Mouse (Mus musculus) myocyte (in vitro differentiated cells): ENCODE measurements around the gene Mpzl2. TPM values are rescaled to one million over a fixed set of nuclear protein-coding genes. Genes with fewer than 3 reads are reported as not detected.

Experiments
- H3K27me3 ChIP-seq: one replicate; pipeline ENCODE4 v1.6.1; 2011; ENCODE audit not compliant: control insufficient read depth, insufficient read depth, insufficient read length
- H3K36me3 ChIP-seq: one replicate; pipeline ENCODE4 v1.6.1; 2011; ENCODE audit not compliant: control insufficient read depth, insufficient read depth
- H3K4me2 ChIP-seq: one replicate; pipeline ENCODE4 v1.6.1; 2011; ENCODE audit warnings: low read depth, control low read depth
- H3K4me3 ChIP-seq: one replicate; pipeline ENCODE4 v1.5.1; 2011; ENCODE audit warnings: mild to moderate bottlenecking, control low read depth, moderate library complexity
- H3K79me2 ChIP-seq: one replicate; pipeline ENCODE4 v1.6.1; 2011; ENCODE audit not compliant: control insufficient read depth, insufficient read depth
- H3ac ChIP-seq: one replicate; pipeline ENCODE4 v1.6.1; 2011; ENCODE audit not compliant: control insufficient read depth, insufficient read length
- CEBPB ChIP-seq: IDR thresholded peaks from 2 replicates; pipeline ENCODE4 v1.6.1; 2011; ENCODE audit warnings: mild to moderate bottlenecking, moderate library complexity; ENCODE audit not compliant: poor library complexity, insufficient read depth, severe bottlenecking
- E2F4 ChIP-seq: IDR thresholded peaks from one replicate; pipeline ENCODE4 v1.6.1; 2011; ENCODE audit warnings: mild to moderate bottlenecking, control low read depth, moderate library complexity; ENCODE audit not compliant: insufficient read depth
- MAX ChIP-seq: IDR thresholded peaks from one replicate; pipeline ENCODE4 v1.6.1; 2011; ENCODE audit warnings: low read depth, mild to moderate bottlenecking, control low read depth
- MYOD1 ChIP-seq, 3 experiments: IDR thresholded peaks; one replicate each; pipeline ENCODE4 v1.6.1; 2011; ENCODE audit warnings: control low read depth in 2 of 3, low read depth in 2 of 3, mild to moderate bottlenecking in 2 of 3, moderate library complexity in 1 of 3; ENCODE audit not compliant: insufficient read length in 2 of 3, control insufficient read depth in 1 of 3
- MYOG ChIP-seq, 3 experiments: IDR thresholded peaks; one replicate each; pipeline ENCODE4 v1.6.1; 2011; ENCODE audit warnings: control low read depth in 2 of 3, low read depth in 2 of 3, mild to moderate bottlenecking in 2 of 3; ENCODE audit not compliant: insufficient read length in 2 of 3, control insufficient read depth in 1 of 3, insufficient read depth in 1 of 3
- POLR2A ChIP-seq: IDR thresholded peaks from one replicate; pipeline ENCODE4 v1.6.1; 2011; ENCODE audit warnings: low read depth, mild to moderate bottlenecking, control low read depth, moderate library complexity; ENCODE audit not compliant: insufficient read length
- POLR2AphosphoS2 ChIP-seq: IDR thresholded peaks from one replicate; pipeline ENCODE4 v1.6.1; 2011; ENCODE audit warnings: low read depth, control low read depth; ENCODE audit not compliant: insufficient read length
- REST ChIP-seq: IDR thresholded peaks from one replicate; pipeline ENCODE4 v1.6.1; 2011; ENCODE audit warnings: mild to moderate bottlenecking, control low read depth, moderate library complexity; ENCODE audit not compliant: insufficient read depth, insufficient read length
- SRF ChIP-seq: IDR thresholded peaks from one replicate; pipeline ENCODE4 v1.6.1; 2011; ENCODE audit warnings: low read depth; ENCODE audit not compliant: control insufficient read depth, insufficient read length
- TCF12 ChIP-seq: IDR thresholded peaks from one replicate; pipeline ENCODE4 v1.6.1; 2011; ENCODE audit warnings: mild to moderate bottlenecking, control low read depth; ENCODE audit not compliant: poor library complexity, insufficient read depth, severe bottlenecking
- TCF3 ChIP-seq: IDR thresholded peaks from one replicate; pipeline ENCODE4 v1.6.1; 2011; ENCODE audit warnings: low read depth, control low read depth; ENCODE audit not compliant: insufficient read length
- USF1 ChIP-seq: IDR thresholded peaks from one replicate; pipeline ENCODE4 v1.6.1; 2011; ENCODE audit warnings: low read depth, mild to moderate bottlenecking, control low read depth, moderate library complexity
- polyA plus RNA-seq: library from polyadenylated mRNA; unstranded; fragments of >200 nt; fragmentation: generic; extraction: Trizol; gene quantifications from one replicate; pipeline ENCODE4 v1.2.1, GENCODE M21; 2012; ENCODE audit warnings: missing spikeins

The Mpzl2 gene
- polyA plus RNA-seq, 1 experiment = not detected

GRCm38 (mm10) chr9:45023638-45024037 is 16.0 kb upstream of the Mpzl2 start:
- Histone ChIP-seq H3K4me2 (no peak overlapping the region), H3K36me3 (no peaks in the 10 kb centered on the region), H3K4me3 (no peak overlapping the region), H3K79me2 (no peaks in the 10 kb centered on the region), H3K27me3 (peaks cover 37% of the 10 kb centered on the region), H3ac (no peak overlapping the region)
- no peak for TF ChIP-seq POLR2AphosphoS2
- no peak for TF ChIP-seq MAX
- no peak for TF ChIP-seq TCF12
- no peak for TF ChIP-seq TCF3
- TF ChIP-seq MYOD1 (IDR thresholded peaks at IDR 0.05; ENCODE audit: control insufficient read depth in 1 of 3, insufficient read length in 2 of 3, low read depth in 2 of 3) = no peak
- TF ChIP-seq CEBPB = no peak
- no peak for TF ChIP-seq REST
- TF ChIP-seq MYOG (IDR thresholded peaks at IDR 0.05; ENCODE audit: control insufficient read depth in 1 of 3, insufficient read depth in 1 of 3, insufficient read length in 2 of 3, low read depth in 2 of 3) = no peak
- no peak for TF ChIP-seq SRF
- TF ChIP-seq USF1 = no peak
- no peak for TF ChIP-seq POLR2A
- no peak for TF ChIP-seq E2F4

DNA sequence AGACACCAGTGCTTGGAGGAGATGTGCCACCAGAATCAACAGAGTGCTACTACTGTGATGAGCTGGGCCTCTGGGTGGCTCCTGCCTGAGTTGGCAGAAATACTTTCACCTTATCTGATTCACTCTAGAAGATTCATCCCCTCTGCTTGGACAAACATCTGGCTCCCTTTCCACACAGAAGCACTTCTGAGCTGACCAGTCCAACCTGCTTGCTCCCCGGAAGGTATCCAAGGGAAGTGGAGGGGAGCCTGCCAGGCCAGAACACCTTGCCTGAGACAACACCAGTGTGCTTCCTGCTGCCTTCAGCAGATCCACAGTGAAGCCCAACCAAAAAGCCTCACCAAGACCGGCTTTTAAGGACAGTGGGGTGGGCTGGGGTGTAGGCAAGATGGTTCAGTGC is 15.4 kb upstream of the Mpzl2 start:
- Histone ChIP-seq H3K4me3 (no peak overlapping the region), H3K27me3 (peaks cover 37% of the 10 kb centered on the region)
- TF ChIP-seq MYOD1 (IDR thresholded peaks at IDR 0.05; ENCODE audit: control insufficient read depth in 1 of 3, insufficient read length in 2 of 3, low read depth in 2 of 3) (no peak), USF1 (no peak), TCF12 (no peak), SRF (no peak), POLR2AphosphoS2 (no peak), MYOG (IDR thresholded peaks at IDR 0.05; ENCODE audit: control insufficient read depth in 1 of 3, insufficient read depth in 1 of 3, insufficient read length in 2 of 3, low read depth in 2 of 3) (no peak), TCF3 (no peak), CEBPB (no peak), MAX (no peak), POLR2A (no peak), E2F4 (no peak), REST (no peak)

GRCm38 (mm10) chr9:45027376-45027775 is 12.2 kb upstream of the Mpzl2 start:
- Histone ChIP-seq H3K27me3 (peaks cover 69% of the 10 kb centered on the region), H3K4me3 (no peak overlapping the region), H3K79me2 (no peaks in the 10 kb centered on the region), H3ac (no peak overlapping the region), H3K4me2 (no peak overlapping the region), H3K36me3 (no peaks in the 10 kb centered on the region)
- TF ChIP-seq REST = no peak
- no peak for TF ChIP-seq POLR2A
- TF ChIP-seq CEBPB = no peak
- no peak for TF ChIP-seq SRF
- no peak for TF ChIP-seq MYOD1 (IDR thresholded peaks at IDR 0.05; ENCODE audit: control insufficient read depth in 1 of 3, insufficient read length in 2 of 3, low read depth in 2 of 3)
- no peak for TF ChIP-seq E2F4
- TF ChIP-seq TCF12 = no peak
- TF ChIP-seq MAX = no peak
- no peak for TF ChIP-seq MYOG (IDR thresholded peaks at IDR 0.05; ENCODE audit: control insufficient read depth in 1 of 3, insufficient read depth in 1 of 3, insufficient read length in 2 of 3, low read depth in 2 of 3)
- TF ChIP-seq USF1 = no peak
- no peak for TF ChIP-seq TCF3
- no peak for TF ChIP-seq POLR2AphosphoS2

More for the DNA sequence above, 15.4 kb upstream of the Mpzl2 start:
- no peaks in the 10 kb centered on the region for H3K79me2 ChIP-seq
- H3ac ChIP-seq = no peak overlapping the region
- no peaks in the 10 kb centered on the region for H3K36me3 ChIP-seq
- H3K4me2 ChIP-seq = no peak overlapping the region

DNA sequence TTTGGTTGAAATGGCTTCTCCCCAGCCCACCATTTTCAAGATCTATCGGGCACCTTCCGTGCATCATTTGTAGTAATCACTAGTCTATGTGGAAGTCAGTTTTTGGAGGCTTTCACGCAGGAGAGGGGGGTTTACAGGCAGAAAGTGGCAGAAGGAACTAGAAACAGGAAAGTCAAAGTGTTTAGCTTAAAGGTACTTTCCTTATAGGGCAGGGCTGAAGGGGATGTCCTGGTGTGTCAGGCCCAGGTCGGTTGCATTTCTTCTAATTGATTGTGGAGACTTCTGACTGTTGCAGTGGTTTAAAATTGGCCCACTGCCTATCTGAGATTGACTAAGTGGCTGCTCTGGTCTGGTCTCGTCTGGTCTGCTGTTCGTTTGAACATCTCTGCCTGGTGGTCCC is 9.3 kb upstream of the Mpzl2 start:
- no peaks in the 10 kb centered on the region for H3K79me2 ChIP-seq
- peaks cover 76% of the 10 kb centered on the region for H3K27me3 ChIP-seq
- H3K4me3 ChIP-seq = no peak overlapping the region
- TF ChIP-seq CEBPB (no peak), MYOG (IDR thresholded peaks at IDR 0.05; ENCODE audit: control insufficient read depth in 1 of 3, insufficient read depth in 1 of 3, insufficient read length in 2 of 3, low read depth in 2 of 3) (no peak), TCF3 (no peak), MAX (no peak), MYOD1 (IDR thresholded peaks at IDR 0.05; ENCODE audit: control insufficient read depth in 1 of 3, insufficient read length in 2 of 3, low read depth in 2 of 3) (no peak), POLR2AphosphoS2 (no peak), TCF12 (no peak), USF1 (no peak), REST (no peak)
- H3K36me3 ChIP-seq = no peaks in the 10 kb centered on the region
- H3K4me2 ChIP-seq = no peak overlapping the region
- no peak overlapping the region for H3ac ChIP-seq

DNA sequence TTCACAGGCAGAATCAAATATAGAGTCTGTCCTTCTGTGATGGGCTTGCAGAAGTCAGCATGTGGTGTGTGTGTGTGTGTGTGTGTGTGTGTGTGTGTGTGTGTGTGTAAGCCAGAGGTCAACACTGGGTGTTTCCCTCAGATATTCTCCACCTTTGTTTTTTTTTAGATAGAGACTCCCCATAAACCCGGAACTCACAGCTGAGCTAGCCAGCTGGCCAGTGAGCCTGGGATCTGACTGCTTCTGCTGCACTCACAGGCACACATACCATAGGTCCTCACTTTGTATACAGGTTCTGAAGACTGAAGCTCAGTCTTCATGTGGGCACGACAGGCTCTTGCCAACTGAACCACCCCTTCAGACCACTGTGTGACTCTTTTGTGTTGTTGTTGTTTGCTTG is 7.3 kb upstream of the Mpzl2 start:
- H3K4me3 ChIP-seq = no peak overlapping the region
- no peak overlapping the region for H3ac ChIP-seq
- no peaks in the 10 kb centered on the region for H3K79me2 ChIP-seq
- H3K4me2 ChIP-seq = no peak overlapping the region
- no peaks in the 10 kb centered on the region for H3K36me3 ChIP-seq
- peaks cover 65% of the 10 kb centered on the region for H3K27me3 ChIP-seq
- TF ChIP-seq TCF12 (no peak), CEBPB (no peak), MYOD1 (IDR thresholded peaks at IDR 0.05; ENCODE audit: control insufficient read depth in 1 of 3, insufficient read length in 2 of 3, low read depth in 2 of 3) (no peak), MAX (no peak), MYOG (IDR thresholded peaks at IDR 0.05; ENCODE audit: control insufficient read depth in 1 of 3, insufficient read depth in 1 of 3, insufficient read length in 2 of 3, low read depth in 2 of 3) (no peak), TCF3 (no peak), REST (no peak)
